Mouse (Mus musculus): Measurements from ENCODE around the gene Galr3. TPM values are rescaled to one million over a fixed set of nuclear protein-coding genes. Genes with fewer than 3 reads are reported as not detected.

Gene Galr3
- polyA plus RNA-seq (2012; rRNA removed; ENCODE audit: low replicate concordance) = 0.22 and 2.2 TPM in 2 replicates

GRCm38 (mm10) chr15:79041585-79041984, at the start of gene Galr3:
Gene Galr3, plus strand, starts transcription at chr15:79041885.

GRCm38 (mm10) chr15:79028237-79028738, 13.4 kb upstream of the Galr3 start, which contains the start of gene H1f0:
Gene H1f0, plus strand, starts transcription at chr15:79028450.

GRCm38 (mm10) chr15:79062376-79063159, 20.9 kb downstream of the Galr3 start, which contains the start of gene Ankrd54:
Gene Ankrd54, minus strand, starts transcription at chr15:79062893.

GRCm38 (mm10) chr15:79074913-79075532, 33.3 kb downstream of the Galr3 start, which contains the start of gene Eif3l:
Gene Eif3l, plus strand, starts transcription at chr15:79075179.

Other genes with a start within 250 kb of the Galr3 start
- 43.6 and 44.1 TPM in 2 replicates for gene Card10, start 238.8 kb upstream of the Galr3 start, polyA plus RNA-seq (2012; rRNA removed; ENCODE audit: low replicate concordance)
- 114 and 140 TPM in 2 replicates for gene Cdc42ep1, start 199.3 kb upstream of the Galr3 start, polyA plus RNA-seq (2012; rRNA removed; ENCODE audit: low replicate concordance)
- gene Lgals2, start 186.4 kb upstream of the Galr3 start, polyA plus RNA-seq (2012; rRNA removed; ENCODE audit: low replicate concordance) = not detected in 2 replicates
- gene Gga1, start 164.7 kb upstream of the Galr3 start, polyA plus RNA-seq (2012; rRNA removed; ENCODE audit: low replicate concordance) = 83.0 and 149 TPM in 2 replicates
- 0.09 TPM in 1 of 2 replicates, not detected in the other for gene Gm49510, start 142.2 kb upstream of the Galr3 start, polyA plus RNA-seq (2012; rRNA removed; ENCODE audit: low replicate concordance)
- 123 and 282 TPM in 2 replicates for gene Sh3bp1, start 142.1 kb upstream of the Galr3 start, polyA plus RNA-seq (2012; rRNA removed; ENCODE audit: low replicate concordance)
- gene Pdxp, start 128.0 kb upstream of the Galr3 start, polyA plus RNA-seq (2012; rRNA removed; ENCODE audit: low replicate concordance) = 7.8 and 22.8 TPM in 2 replicates
- 905 and 1,106 TPM in 2 replicates for gene Lgals1, start 115.2 kb upstream of the Galr3 start, polyA plus RNA-seq (2012; rRNA removed; ENCODE audit: low replicate concordance)
- 19.9 and 29.9 TPM in 2 replicates for gene Nol12, start 107.0 kb upstream of the Galr3 start, polyA plus RNA-seq (2012; rRNA removed; ENCODE audit: low replicate concordance)
- gene Triobp, start 94.2 kb upstream of the Galr3 start, polyA plus RNA-seq (2012; rRNA removed; ENCODE audit: low replicate concordance) = 62.5 and 82.9 TPM in 2 replicates
- 54.9 and 109 TPM in 2 replicates for gene H1f0, start 13.4 kb upstream of the Galr3 start, polyA plus RNA-seq (2012; rRNA removed; ENCODE audit: low replicate concordance)
- 50.2 and 76.0 TPM in 2 replicates for gene Ankrd54, start 21.0 kb downstream of the Galr3 start, polyA plus RNA-seq (2012; rRNA removed; ENCODE audit: low replicate concordance)
- gene Eif3l, start 33.3 kb downstream of the Galr3 start, polyA plus RNA-seq (2012; rRNA removed; ENCODE audit: low replicate concordance) = 133 and 209 TPM in 2 replicates
- 31.8 and 55.0 TPM in 2 replicates for gene Micall1, start 67.0 kb downstream of the Galr3 start, polyA plus RNA-seq (2012; rRNA removed; ENCODE audit: low replicate concordance)
- 30.3 and 37.2 TPM in 2 replicates for gene Polr2f, start 99.1 kb downstream of the Galr3 start, polyA plus RNA-seq (2012; rRNA removed; ENCODE audit: low replicate concordance)
- gene 1700088E04Rik, start 99.4 kb downstream of the Galr3 start, polyA plus RNA-seq (2012; rRNA removed; ENCODE audit: low replicate concordance) = 1.7 and 2.4 TPM in 2 replicates
- 49.5 and 61.8 TPM in 2 replicates for gene Sox10, start 123.4 kb downstream of the Galr3 start, polyA plus RNA-seq (2012; rRNA removed; ENCODE audit: low replicate concordance)
- gene Pick1, start 187.3 kb downstream of the Galr3 start, polyA plus RNA-seq (2012; rRNA removed; ENCODE audit: low replicate concordance) = 24.4 and 24.7 TPM in 2 replicates
- gene Gm49486, start 187.5 kb downstream of the Galr3 start, polyA plus RNA-seq (2012; rRNA removed; ENCODE audit: low replicate concordance) = 0.16 TPM in 1 of 2 replicates, not detected in the other
- gene Slc16a8, start 212.9 kb downstream of the Galr3 start, polyA plus RNA-seq (2012; rRNA removed; ENCODE audit: low replicate concordance) = 0.39 and 0.56 TPM in 2 replicates
- 3.0 and 9.8 TPM in 2 replicates for gene Baiap2l2, start 243.7 kb downstream of the Galr3 start, polyA plus RNA-seq (2012; rRNA removed; ENCODE audit: low replicate concordance)